Mouse (Mus musculus): ENCODE results near the gene Cry2. TPM values are rescaled to one million over a fixed set of nuclear protein-coding genes. Genes with fewer than 3 reads are reported as not detected.

Cry2 gene
- polyA plus RNA-seq, 1 experiment from 2014 or later: 21.3 TPM

DNA sequence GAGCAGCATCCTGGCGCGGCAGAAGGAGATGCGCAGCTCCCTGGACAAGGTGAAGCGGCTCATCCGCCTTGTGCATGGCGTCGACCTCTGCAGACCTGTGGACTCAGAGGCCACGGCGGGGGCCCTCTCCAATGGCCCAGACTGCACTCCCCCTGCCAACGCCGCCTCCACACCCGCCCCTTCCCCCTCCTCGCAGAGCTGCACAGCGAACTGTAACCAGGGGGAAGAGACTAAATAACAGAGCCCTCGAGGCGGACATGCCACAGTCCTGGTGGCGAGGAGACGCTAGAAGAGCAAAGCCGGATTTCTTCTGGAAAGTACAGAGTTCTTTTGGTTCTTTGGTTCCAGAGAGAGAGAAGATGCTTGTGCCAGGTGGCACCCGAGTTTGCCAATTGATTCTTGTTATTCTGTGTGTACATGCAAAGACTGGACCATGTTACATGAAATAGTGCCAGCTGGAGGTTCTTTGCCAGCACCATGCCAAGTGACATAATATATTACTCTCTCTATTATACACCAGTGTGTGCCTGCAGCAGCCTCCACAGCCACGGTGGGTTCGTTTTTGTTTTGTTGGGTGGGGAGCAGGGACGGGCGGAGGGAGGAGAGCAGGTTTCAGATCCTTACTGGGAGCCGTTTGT lies 73.5 kb downstream of the Cry2 start:
- ATAC-seq (replicated peaks; ENCODE audit: low FRiP score): peak; percentile 43
- peaks cover 81% of the 10 kb centered on the region for H3K36me3 ChIP-seq

GRCm38 (mm10) chr2:92359301-92359700 lies 74.5 kb downstream of the Cry2 start:
- peaks cover 81% of the 10 kb centered on the region for H3K36me3 ChIP-seq
- no peak overlapping the region for H3K4me3 ChIP-seq (replicated peaks)
- no peaks in the 10 kb centered on the region for H3K27me3 ChIP-seq
- no peak overlapping the region for H3K4me2 ChIP-seq
- peaks cover 12% of the 10 kb centered on the region for H3K4me1 ChIP-seq
- no peak overlapping the region for H3K27ac ChIP-seq
- ATAC-seq (replicated peaks; ENCODE audit: low FRiP score): no peak
- WGBS: 97% methylated on average over 2 of the region's 2 CpGs
- no peak overlapping the region for H3K9ac ChIP-seq
- no peaks in the 10 kb centered on the region for H3K9me3 ChIP-seq (replicated peaks)

More for the DNA sequence above, 73.5 kb downstream of the Cry2 start:
- Histone ChIP-seq H3K4me3 (replicated peaks) (no peak overlapping the region), H3K9me3 (replicated peaks) (no peaks in the 10 kb centered on the region), H3K27me3 (no peaks in the 10 kb centered on the region), H3K9ac (no peak overlapping the region), H3K27ac (peak overlapping the region; percentile 67), H3K4me1 (peaks cover 12% of the 10 kb centered on the region), H3K4me2 (peak overlapping the region; percentile 10; the same call in 1 of the 2 replicates)
- WGBS: 45% methylated on average over 25 of the region's 25 CpGs

DNA sequence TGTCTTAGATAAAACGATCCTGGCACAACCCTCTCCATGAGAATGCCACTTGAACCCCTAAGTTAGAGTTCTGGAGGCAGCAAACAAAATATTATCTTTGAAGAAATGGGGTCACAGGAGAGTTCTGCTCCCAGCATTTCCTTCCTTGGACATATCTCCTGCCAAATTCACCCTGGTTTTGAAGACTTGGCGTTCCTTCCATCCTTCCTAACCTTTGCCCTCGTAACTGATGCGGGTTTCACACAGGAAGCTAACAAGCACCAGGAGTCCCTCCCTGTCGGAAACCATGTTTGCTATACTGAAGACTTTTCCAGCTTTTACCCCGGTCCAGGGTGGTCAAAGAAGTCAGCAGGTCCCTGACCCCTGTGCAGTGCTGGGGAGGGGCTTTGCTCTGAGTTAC lies 79.6 kb downstream of the Cry2 start:
- no peak overlapping the region for H3K9ac ChIP-seq
- peaks cover 73% of the 10 kb centered on the region for H3K36me3 ChIP-seq
- H3K4me2 ChIP-seq: no peak overlapping the region
- H3K27ac ChIP-seq: no peak overlapping the region
- 42% methylated on average over 6 of the region's 6 CpGs for WGBS
- H3K4me1 ChIP-seq: peaks cover 18% of the 10 kb centered on the region
- no peak for ATAC-seq (replicated peaks; ENCODE audit: low FRiP score)
- H3K4me3 ChIP-seq (replicated peaks): no peak overlapping the region
- no peaks in the 10 kb centered on the region for H3K27me3 ChIP-seq
- H3K9me3 ChIP-seq (replicated peaks): no peaks in the 10 kb centered on the region

Small RNA genes within 50 kb of the gene (microRNA-seq; reads per million reads assigned to microRNA genes)
- not detected for gene Mir7000

Other genes starting within 250 kb of the Cry2 start
- gene Pex16, start 59.4 kb downstream of the Cry2 start, polyA plus RNA-seq (2015; fragmentation: Nextera tagmentation; extraction: Ambion mirVana): 24.7 and 29.5 TPM in 2 replicates
- 26.0 and 29.5 TPM in 2 replicates for gene Large2, start 59.2 kb downstream of the Cry2 start, polyA plus RNA-seq (2015; fragmentation: Nextera tagmentation; extraction: Ambion mirVana)
- 3.2 and 3.4 TPM in 2 replicates for gene 1700029I15Rik, start 51.5 kb downstream of the Cry2 start, polyA plus RNA-seq (2015; fragmentation: Nextera tagmentation; extraction: Ambion mirVana)
- 32.1 and 34.9 TPM in 2 replicates for gene Mapk8ip1, start 32.8 kb downstream of the Cry2 start, polyA plus RNA-seq (2015; fragmentation: Nextera tagmentation; extraction: Ambion mirVana)
- gene Slc35c1, start 26.5 kb upstream of the Cry2 start, polyA plus RNA-seq (2015; fragmentation: Nextera tagmentation; extraction: Ambion mirVana): 15.1 and 16.2 TPM in 2 replicates
- gene Chst1, start 165.7 kb upstream of the Cry2 start, polyA plus RNA-seq (2015; fragmentation: Nextera tagmentation; extraction: Ambion mirVana): 7.7 and 9.2 TPM in 2 replicates

Measured in kidney, embryonic 15.5 days (tissue).